Mouse (Mus musculus): Measurements from ENCODE around the gene Scnn1a.

Gene Scnn1a

GRCm38 (mm10) chr6:125361467-125362291, 41.2 kb downstream of the Scnn1a start:
- DNase-seq (ENCODE audit: low spot score in 2 of 2) = no peak

DNA sequence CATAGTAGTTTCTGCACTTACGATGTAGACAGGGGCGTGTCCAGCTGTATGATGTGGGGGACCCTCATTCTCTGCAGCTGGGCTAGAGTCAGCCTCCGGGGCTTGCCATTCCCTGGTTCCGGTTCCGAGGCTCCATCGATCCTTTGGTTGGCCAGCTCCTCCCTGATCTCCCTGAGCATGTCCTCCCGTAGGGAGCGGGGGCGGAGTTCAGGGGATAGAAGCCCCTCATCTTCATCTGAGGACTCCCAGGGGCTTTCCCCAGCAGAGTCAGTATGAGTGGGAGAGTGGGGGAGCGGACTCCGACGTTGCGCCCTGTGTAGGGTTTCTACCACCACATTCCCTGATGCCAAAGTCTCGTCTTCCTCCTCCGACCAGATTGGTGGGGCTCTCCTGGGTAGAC, 42.6 kb downstream of the Scnn1a start:
- no peak for DNase-seq (ENCODE audit: low spot score in 2 of 2)

GRCm38 (mm10) chr6:125363451-125364242, 43.2 kb downstream of the Scnn1a start:
- DNase-seq (ENCODE audit: low spot score in 2 of 2) = no peak

DNA sequence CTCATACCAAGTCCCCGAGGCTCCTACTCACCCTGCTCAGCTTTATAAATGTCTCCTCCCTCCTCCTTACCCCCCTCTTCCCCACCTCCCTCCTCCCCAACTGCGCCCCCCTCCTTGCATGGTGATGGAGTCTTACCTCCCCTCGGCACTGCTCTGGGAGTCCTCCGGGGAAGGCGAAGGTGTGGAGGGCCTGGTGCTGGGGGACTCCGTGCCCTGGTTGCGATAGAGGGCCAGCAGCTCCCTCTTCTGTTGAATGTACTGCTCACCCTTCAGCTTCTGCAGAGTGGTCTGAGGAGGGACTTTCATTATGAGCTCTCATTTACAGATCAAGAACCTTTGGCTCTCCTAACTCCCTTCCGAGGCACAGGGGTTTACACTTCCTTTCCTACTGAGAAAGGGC, 44.0 kb downstream of the Scnn1a start:
- no peak for DNase-seq (ENCODE audit: low spot score in 2 of 2)

GRCm38 (mm10) chr6:125365522-125365921, 45.1 kb downstream of the Scnn1a start:
- DNase-seq (ENCODE audit: low spot score in 2 of 2) = no peak

DNA sequence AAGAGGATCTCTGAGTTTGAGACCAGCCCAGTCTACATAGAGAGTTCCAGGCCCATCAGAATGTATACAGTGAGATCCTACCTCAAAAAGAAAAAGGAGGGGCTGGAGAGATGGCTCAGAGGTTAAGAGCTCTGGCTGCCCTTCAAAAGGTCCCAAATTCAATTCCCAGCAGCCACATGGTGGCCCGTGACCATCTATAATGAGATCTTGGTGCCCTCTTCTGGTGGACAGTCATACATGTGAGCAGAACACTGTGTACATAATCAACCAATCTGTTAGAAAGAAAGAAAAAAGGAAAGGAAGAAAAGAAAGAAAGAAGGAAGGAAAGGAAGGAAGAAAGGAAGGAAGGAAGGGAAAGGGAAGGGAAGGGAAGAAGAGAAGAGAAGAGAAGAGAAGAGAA, 45.7 kb downstream of the Scnn1a start:
- no peak for DNase-seq (ENCODE audit: low spot score in 2 of 2)

- peak in 1 of 2 experiments; percentile 47 for DNase-seq (ENCODE audit: low spot score in 2 of 2)
Observed at GRCm38 (mm10) chr6:125367758-125368371, 47.4 kb downstream of the Scnn1a start.

GRCm38 (mm10) chr6:125377042-125377441, 56.6 kb downstream of the Scnn1a start:
- no peak for DNase-seq (ENCODE audit: low spot score in 2 of 2)

DNA sequence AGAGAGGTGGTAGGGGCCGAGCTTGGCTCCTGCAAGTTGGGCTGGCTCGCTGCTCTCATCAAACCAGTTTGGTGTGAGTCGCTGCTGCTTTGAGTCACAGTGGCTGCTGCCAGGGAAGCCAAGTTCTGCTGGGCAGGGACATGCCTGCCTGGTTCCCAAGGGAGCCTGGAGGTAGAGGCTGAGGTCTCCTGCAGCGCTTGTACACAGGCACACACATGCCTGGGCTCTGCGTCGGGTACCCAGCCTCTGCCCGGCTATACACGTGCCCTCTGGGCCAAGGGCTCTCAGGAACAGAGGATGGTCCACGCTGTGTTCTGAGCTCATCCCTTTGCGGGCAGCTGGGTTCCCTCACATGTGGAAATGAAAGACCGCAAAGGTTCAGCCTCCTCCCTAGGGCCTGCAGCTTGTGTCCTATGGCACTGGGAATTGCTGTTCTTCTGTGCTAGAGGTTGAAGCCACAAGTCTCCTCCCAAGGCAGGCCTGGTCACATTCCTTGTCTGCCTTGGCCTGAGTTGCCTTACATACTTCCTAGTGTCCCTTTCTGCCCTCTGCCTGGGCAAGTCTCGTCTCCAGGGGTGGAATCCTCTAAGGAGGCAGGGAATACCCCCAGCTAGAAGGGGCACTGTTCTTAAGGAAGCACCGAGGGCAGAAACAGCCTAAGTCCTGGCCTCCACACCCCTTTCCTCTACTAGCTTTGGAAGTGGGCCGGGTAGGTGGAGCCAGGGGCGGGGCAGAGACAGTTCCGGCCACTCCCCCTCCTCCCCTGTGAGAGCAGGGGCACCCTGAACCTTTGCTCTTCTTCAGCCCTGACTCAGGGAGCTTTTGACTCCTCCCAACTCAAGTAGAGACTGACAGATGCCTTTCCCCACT, 57.4 kb downstream of the Scnn1a start:
- peak; percentile 59 to 67 for DNase-seq (ENCODE audit: low spot score in 2 of 2)

DNA sequence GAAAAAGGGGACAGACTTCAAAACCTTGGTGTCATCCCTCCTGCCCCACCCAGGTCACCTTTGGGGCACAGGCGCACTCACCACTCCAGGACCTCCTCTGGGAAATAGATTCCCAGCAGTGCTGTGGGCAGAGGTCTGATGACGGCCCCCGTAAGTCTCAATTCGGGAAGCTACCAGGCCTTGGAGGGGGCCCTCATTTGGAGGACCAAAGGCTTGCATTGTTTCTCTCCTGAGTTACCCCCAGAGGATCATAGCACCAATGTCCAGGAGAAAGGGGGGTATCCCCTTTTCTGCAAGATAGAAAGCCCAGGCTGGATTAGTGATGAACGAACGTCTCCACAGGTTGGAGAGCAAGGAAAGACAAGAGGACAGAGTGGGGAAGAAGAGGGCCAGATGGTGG, 58.2 kb downstream of the Scnn1a start:
- no peak for DNase-seq (ENCODE audit: low spot score in 2 of 2)

GRCm38 (mm10) chr6:125379781-125380180, 59.3 kb downstream of the Scnn1a start:
- DNase-seq (ENCODE audit: low spot score in 2 of 2) = no peak

GRCm38 (mm10) chr6:125380372-125381360, 60.2 kb downstream of the Scnn1a start, which contains the start of gene Plekhg6:
TSS of gene Plekhg6 (minus strand) at chr6:125380793.
- DNase-seq (ENCODE audit: low spot score in 2 of 2) = no peak

- DNase-seq (ENCODE audit: low spot score in 2 of 2) = no peak
Observed at GRCm38 (mm10) chr6:125382024-125382423, 61.6 kb downstream of the Scnn1a start.

DNA sequence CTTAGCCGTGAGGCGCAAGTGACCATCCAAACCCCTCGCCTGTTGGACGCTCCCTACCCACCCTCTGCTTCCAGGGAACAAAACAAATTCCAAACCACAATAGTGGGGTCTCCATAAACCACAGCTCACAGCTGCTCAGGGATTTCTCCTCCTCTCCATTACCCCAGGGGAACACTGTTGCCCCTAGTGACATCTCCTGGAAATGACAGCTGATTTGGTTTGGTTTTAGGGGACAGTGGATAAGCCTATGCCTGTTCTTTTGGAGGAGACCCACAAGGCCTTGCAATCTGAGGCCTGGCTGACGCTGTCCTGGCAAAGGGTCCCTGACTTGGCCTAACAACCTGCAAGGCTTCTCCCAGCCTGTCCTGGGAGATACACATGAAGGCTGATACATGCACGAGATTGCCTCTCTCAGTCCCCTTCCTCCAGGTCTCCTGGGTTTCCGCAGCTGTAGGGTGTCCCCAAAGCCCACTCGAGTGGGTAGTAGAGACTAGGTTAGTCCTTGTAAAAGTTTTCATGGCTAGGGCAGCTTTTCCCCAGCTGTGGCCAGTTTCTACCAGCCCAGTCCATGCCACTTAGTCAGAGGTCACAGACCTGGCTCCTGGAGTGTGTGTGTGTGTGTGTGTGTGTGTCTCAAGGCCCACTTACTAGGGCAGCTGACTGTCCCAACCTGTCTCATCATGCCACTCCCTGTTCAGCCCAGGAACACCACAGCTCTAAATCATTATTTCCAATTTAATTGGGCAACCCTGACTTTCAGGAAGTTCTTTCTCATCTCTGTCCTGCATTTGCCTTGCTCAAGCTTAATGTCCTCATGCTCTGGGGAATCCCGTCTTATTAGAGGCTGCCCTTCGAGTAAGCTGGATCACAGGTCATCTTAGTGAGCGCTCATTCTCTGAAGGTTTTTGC, 64.9 kb downstream of the Scnn1a start:
- no peak for DNase-seq (ENCODE audit: low spot score in 2 of 2)

DNA sequence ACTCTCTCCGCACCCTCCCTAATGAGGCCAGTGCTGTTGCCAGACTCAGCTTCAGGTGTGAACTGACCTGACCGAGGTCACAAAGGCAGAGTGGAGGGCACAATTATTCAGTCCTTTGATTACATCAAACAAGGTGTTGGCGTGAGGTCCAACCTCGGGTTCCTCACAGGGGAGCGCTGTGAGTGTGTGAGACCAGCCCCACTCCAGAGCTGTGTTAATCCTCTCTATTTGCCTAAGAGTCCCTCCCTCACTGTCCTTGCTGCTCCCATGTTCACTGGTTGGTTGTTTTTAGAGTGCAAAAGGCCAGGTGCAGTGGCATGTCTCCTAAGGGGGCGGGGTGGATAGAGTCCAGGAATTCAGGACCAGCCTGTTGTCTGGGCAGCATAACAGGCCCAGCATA, 65.6 kb downstream of the Scnn1a start:
- no peak for DNase-seq (ENCODE audit: low spot score in 2 of 2)

DNA sequence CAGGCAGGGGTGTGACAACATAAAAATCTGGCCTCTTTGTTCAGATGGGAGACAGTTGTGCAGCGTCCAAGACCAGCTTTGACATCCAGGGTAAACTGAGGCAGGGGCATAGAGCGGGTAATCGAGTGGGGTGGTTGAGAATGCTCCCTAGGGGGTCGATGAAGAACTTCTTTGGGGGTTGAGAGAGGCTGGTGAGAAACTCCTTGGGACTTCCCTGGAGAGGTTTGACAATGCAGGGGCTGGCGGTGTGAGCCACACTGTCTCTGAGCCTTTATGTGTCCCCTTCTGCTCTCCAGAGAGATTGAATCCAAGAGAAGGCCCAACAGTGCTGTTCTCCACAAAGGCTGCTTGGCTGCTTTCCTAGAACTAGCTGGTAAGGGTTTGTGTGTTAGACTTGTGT, 69.4 kb downstream of the Scnn1a start:
- DNase-seq (ENCODE audit: low spot score in 2 of 2) = no peak
